Mouse (Mus musculus) gastrocnemius, postnatal 4 days (tissue): ENCODE data around the gene Plekhs1. TPM values are rescaled to one million over a fixed set of nuclear protein-coding genes. Genes with fewer than 3 reads are reported as not detected.

Experiments used
- DNase-seq, 2 experiments: peaks; one replicate each; pipeline ENCODE4 v3.0.0; 2021 to 2022; ENCODE audit warnings: low spot score in 2 of 2, mixed read lengths in 2 of 2
- long read RNA-seq, 2 experiments: library from polyadenylated mRNA; stranded (forward); transcript quantifications; one replicate each; pipeline ENCODE4 v2.0.0; 2021
- total RNA-seq, 2 experiments: library from RNA; stranded (reverse); gene quantifications; 2 replicates each; pipeline ENCODE4 v1.2.3; 2021

Gene Plekhs1
- total RNA-seq, result under 1 TPM; 0.22 to 0.31 TPM
- long read RNA-seq, experiment 1, partial matches to known transcripts, result 0 of 1 reads
- long read RNA-seq, experiment 1, other reads (novel, unspliced or antisense), result 1 of 1 reads
- long read RNA-seq, experiment 2, result 0 reads

DNA sequence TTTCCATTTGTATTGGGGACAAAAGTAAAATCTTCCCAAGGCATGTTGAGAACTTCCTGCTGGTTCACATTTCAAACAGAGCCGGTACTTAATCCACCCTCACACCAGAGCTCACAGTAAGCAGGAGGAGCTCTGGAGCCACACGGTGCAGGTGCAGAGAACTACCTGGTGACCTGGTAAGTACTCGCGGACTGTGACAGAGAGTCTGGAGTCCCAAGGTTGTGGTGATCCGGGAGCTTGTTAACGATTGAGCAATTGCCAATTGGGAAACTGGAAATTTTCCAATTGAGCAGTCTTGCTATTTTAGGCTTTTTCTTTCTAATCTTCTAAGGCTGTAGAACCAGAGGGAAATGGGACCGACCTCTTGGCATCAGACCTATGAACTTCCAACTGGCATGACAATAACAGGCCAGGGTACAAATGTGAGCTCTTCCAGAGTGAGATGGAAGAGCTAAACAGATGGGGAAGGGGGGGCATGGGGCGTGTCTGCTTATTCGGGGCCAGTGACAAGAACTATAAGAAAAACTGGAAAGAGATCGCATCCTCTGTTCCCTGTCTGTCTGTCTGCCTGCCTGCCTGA lies at the start of gene Plekhs1:
TSS of gene Plekhs1 (plus strand) at position 119 of the 580 bp plus-strand sequence.
- DNase-seq, result no peak

DNA sequence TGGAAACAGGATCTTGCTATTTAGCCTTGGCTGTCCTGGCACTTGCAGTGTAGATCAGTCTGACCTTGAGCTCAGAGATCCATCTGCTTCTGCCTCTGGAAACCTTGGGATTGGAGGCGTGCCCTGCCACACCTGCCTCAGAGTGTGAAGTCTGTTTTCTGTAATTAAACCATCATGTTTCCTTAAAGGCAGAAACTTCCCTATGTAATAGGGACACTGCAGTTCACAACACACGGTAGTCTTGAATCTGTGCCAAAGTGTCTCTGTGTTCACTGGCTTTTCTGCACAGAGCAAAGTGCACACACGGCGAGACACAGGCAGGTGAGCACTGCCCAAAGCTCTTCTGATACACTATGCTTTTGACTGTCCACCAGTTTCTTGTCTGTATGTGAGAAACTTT lies 43.0 kb upstream of the Plekhs1 start:
- DNase-seq, result no peak

DNA sequence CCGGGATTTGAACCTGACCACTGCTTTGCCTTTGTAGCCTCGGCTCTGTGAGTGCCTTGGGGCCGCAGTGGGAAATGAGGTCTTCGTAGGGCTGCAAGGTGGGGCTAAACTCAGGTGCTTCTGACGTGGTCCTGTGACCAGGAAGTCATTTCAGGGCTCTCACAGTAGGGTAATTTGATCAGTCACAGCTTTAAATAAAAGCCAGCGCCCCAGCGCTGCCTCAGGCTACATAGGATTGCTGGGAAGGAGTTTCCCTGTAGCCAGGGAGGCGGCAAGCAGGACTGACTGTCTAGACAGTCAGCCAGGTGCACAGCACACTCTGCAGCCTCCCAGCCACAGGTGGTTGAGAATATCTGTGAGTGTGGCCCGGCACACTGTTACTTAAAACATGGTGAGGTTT lies 42.0 kb upstream of the Plekhs1 start:
- DNase-seq, result no peak

GRCm38 (mm10) chr19:56420345-56420744 lies 41.1 kb upstream of the Plekhs1 start:
- no peak for DNase-seq

DNA sequence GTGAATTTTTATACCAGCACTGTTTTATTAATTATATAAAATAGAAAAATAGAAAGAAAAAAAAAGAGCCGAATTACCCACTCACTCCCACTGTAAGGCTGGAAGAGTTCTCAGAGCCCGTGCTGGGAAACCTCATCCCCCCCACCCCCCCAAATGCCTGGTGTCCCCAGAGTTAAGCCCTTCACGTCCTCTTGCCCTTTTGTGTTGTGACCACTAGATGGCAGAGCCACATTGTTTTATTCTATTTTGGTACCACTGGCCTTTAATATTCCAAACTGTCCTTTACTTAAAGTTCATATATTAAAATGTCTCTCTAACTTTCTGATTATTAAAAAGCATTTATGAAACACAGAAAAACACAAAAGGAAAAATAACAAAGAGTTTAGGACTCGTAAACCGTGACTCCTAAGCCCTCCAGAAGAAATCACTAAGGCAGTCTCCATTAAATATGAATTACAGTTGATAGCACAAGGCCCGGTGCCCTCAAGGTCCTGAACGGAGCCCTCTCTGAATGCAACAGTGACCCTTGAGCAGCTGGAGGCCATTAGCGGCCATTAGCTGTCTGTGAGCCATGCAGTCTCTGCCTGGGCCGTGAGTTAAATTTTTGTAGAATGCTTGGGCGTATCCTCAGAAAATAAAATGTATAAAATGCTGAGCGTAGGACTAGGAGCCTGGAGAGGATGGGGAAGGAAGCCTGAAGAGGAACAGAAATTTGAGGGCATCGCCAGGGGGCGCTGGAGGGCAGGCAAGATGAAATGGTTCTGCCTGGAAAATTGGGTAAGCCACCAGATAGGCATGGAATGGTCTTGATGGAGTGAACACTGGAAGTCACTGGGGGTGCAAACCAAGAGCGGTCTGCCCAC lies 38.7 kb upstream of the Plekhs1 start:
- DNase-seq, result peak; percentile 75 to 88

DNA sequence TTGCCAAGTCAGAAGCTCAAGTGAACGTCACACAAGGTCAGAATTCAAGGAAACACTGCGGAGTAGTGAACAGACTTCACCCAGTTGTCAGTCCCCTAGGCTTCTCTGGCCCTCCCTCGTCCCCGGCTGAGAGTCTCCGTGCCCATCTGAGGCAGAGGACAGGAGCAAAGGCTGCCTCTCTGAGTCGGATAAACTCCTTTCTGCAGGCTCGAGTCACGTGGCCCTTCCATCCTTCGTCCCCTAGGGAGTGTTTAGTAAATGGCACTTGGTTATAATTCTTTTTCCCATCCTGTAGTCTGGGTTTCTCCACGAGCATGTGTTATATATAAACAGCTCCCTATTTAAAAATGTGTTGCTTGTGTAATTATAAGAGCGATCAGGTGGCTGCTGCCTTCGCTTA lies 38.1 kb upstream of the Plekhs1 start:
- no peak for DNase-seq

DNA sequence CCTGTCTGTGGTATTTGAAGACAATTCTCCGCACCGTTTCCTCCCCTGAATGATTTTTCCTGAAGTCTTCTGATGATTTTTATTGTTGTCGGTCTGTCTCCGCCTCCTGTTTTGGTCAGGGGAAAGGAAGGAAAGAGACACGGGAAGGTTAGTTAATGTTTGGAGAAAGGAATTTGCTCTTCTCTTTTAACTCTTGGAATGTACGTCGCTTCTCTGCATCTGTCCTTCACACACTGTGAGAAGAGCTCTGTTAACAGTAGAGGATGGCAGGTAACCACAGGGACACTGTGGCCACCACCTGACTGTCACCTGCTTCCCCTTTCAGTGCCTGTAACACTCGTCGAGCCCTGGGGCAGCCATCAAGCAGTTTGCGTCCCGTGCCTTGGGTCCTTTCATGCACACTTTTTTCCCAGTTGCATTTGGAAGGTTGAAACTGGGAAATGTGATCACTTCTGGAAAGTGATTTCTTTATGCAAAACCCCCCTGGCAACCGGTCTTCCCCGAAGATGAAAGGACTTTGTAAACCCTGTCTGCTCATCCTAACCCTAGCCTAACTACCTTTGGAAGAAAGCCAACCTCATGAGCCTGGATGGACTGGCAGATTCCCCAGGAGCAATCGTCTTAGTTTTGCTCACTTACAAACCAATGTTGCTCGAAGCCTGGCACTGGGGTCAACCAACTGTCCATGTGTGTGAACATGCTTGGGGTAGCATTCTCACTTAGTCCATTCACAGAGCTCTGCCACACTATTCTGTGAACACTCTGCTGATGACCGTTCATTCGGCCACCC lies 36.6 kb upstream of the Plekhs1 start:
- no peak for DNase-seq

DNA sequence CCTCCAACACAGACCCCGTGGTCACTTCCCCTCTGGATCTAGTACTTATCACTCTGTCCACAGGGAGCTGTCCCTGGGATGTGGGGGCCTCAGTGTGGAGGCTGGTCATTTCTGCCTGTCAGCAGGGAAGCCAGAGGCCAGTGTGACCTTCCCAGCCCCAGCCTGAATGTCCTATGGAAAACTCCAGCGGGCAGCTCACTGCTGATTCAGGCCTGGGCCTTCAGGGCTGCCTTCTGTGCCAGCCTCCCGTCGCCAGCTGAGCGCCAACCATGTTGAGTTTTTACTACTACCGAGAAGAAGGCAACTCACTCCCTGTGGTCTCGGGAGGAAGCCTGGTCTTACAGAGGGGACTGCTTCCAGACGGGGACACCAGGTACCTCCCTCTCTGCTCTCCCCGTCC lies 35.9 kb upstream of the Plekhs1 start:
- no peak for DNase-seq

DNA sequence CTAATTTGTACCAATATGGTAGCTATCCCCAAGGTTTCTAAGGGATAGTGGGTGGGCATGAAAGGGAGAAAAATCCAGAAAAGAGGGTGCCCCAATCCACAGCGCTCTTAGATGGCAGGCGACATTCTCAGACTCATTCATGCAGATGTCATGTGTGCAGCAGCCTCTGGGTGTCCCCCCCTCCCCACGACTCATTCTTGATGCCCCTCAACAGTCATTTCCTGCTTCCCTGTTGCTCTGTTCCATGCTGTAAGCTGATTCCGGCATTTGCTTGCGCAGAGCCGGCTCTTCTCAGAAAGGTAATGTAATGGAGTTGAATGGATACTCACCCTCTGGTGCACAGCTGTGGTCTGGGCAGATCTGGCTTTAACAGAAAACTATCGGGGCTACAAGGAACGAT lies 31.1 kb upstream of the Plekhs1 start:
- DNase-seq, result no peak

- DNase-seq, result no peak
Observed at GRCm38 (mm10) chr19:56432706-56433105, 28.7 kb upstream of the Plekhs1 start.

- DNase-seq, result no peak
Observed at GRCm38 (mm10) chr19:56433581-56433980, 27.9 kb upstream of the Plekhs1 start.

DNA sequence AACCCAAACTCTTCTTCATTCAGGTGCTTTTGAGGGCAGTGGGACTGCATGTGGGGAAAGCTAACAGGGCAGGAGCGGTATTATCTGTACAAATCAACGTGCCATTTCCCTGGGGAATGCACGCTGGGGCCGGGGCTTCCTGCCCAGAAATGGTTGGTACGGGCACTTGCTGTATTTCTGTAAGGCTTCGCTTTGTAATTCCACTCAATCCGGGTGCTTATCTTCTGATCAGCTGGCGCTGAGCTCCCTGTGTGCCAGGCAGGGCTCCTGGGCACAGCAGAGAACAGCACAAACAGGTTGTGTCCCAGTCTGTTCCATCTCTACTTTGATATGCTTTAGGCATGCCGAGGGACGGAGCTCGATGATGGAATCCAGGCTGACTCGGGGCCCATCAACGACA lies 25.1 kb upstream of the Plekhs1 start:
- no peak for DNase-seq

- DNase-seq, result no peak
Observed at GRCm38 (mm10) chr19:56438357-56439071, 22.9 kb upstream of the Plekhs1 start.

GRCm38 (mm10) chr19:56439072-56439434 lies 22.4 kb upstream of the Plekhs1 start:
- DNase-seq, result no peak

GRCm38 (mm10) chr19:56443445-56443844 lies 18.0 kb upstream of the Plekhs1 start:
- no peak for DNase-seq

- DNase-seq, result no peak
Observed at GRCm38 (mm10) chr19:56448784-56449183, 12.7 kb upstream of the Plekhs1 start.

GRCm38 (mm10) chr19:56449537-56449936 lies 11.9 kb upstream of the Plekhs1 start:
- no peak for DNase-seq

GRCm38 (mm10) chr19:56450892-56451291 lies 10.5 kb upstream of the Plekhs1 start:
- DNase-seq, result no peak

- DNase-seq, result no peak
Observed at GRCm38 (mm10) chr19:56451867-56452266, 9.6 kb upstream of the Plekhs1 start.

- DNase-seq, result no peak
Observed at GRCm38 (mm10) chr19:56452421-56452820, 9.0 kb upstream of the Plekhs1 start.

- no peak for DNase-seq
Observed at GRCm38 (mm10) chr19:56454862-56455261, 6.6 kb upstream of the Plekhs1 start.
